Mouse (Mus musculus) CH12.LX (cell line): ENCODE measurements at regions not wholly inside any gene's neighbourhood (a gene's known extent, or its start where the extent isn't known, plus 50 kb on each side); places are given as distances from the start of the nearest gene placed in this dataset.

Source experiments
- DNase-seq: peaks from one replicate; pipeline ENCODE4 v3.0.0-alpha.2; 2013; ENCODE audit errors: extremely low read depth
- H3K27ac ChIP-seq: 2 replicates; pipeline ENCODE4 v1.5.1; 2012; ENCODE audit warnings: low read depth, mild to moderate bottlenecking, control low read depth, moderate library complexity; ENCODE audit not compliant: insufficient read depth
- H3K27me3 ChIP-seq: replicated peaks from 2 replicates; pipeline ENCODE3; 2012; ENCODE audit warnings: inconsistent platforms
- H3K36me3 ChIP-seq, 2 experiments: replicated peaks in 1 of 2; 2 replicates each; pipeline versions ENCODE3 to v1.6.1; 2012; ENCODE audit warnings: inconsistent platforms in 1 of 2, low read length in 1 of 2, mild to moderate bottlenecking in 1 of 2, mixed read lengths in 1 of 2, moderate library complexity in 1 of 2; ENCODE audit not compliant: control insufficient read depth in 1 of 2, insufficient read depth in 1 of 2
- H3K4me1 ChIP-seq, 2 experiments: 2 replicates each; pipeline ENCODE4 v1.6.1; 2012; ENCODE audit warnings: inconsistent platforms in 1 of 2, moderate library complexity in 1 of 2; ENCODE audit not compliant: insufficient read depth in 2 of 2, control insufficient read depth in 1 of 2
- H3K4me2 ChIP-seq: 2 replicates; pipeline ENCODE4 v1.6.1; 2012; ENCODE audit warnings: low read depth, mild to moderate bottlenecking, control low read depth; ENCODE audit not compliant: poor library complexity, insufficient read depth, severe bottlenecking
- H3K4me3 ChIP-seq, 3 experiments: fragments of 150-350 bp in 1 of 3; sonication (generic) in 1 of 3; replicated peaks in 1 of 3; 2 replicates each; pipeline versions ENCODE3 to v1.5.1; 2011 to 2012; ENCODE audit warnings: low read depth in 2 of 3, low read length in 2 of 3, mild to moderate bottlenecking in 2 of 3, moderate library complexity in 2 of 3, control low read depth in 1 of 3, improper control_type of control experiment in 1 of 3, inconsistent platforms in 1 of 3, mixed read lengths in 1 of 3; ENCODE audit not compliant: poor library complexity in 1 of 3
- H3K79me2 ChIP-seq: replicated peaks from 2 replicates; pipeline ENCODE4 v1.6.1; 2012; ENCODE audit warnings: mild to moderate bottlenecking, moderate library complexity; ENCODE audit not compliant: control insufficient read depth, poor library complexity, insufficient read depth, severe bottlenecking; ENCODE audit errors: extremely low read depth
- H3K9ac ChIP-seq: 2 replicates; pipeline ENCODE4 v1.6.1; 2012; ENCODE audit warnings: low read depth, mild to moderate bottlenecking, control low read depth, moderate library complexity; ENCODE audit not compliant: insufficient read depth
- H3K9me3 ChIP-seq: replicated peaks from 2 replicates; pipeline ENCODE3; 2012; ENCODE audit warnings: low read length, inconsistent platforms, mixed read lengths
- BHLHE40 ChIP-seq: IDR thresholded peaks from 2 replicates; pipeline ENCODE4 v1.6.1; 2011; ENCODE audit warnings: mild to moderate bottlenecking, low read depth, low read length, improper control_type of control experiment
- CTCF ChIP-seq, 2 experiments: IDR thresholded peaks in 1 of 2; conservative IDR thresholded peaks in 1 of 2; 2 replicates each; pipeline ENCODE4 v1.5.1; 2011 to 2012; ENCODE audit warnings: low read depth in 2 of 2, low read length in 2 of 2, improper control_type of control experiment in 1 of 2, inconsistent platforms in 1 of 2, mild to moderate bottlenecking in 1 of 2, moderate library complexity in 1 of 2
- ETS1 ChIP-seq: conservative IDR thresholded peaks from 2 replicates; pipeline ENCODE4 v1.6.1; 2012; ENCODE audit warnings: low read depth, mild to moderate bottlenecking, inconsistent platforms, low read length, improper control_type of control experiment, moderate library complexity
- GABPA ChIP-seq: IDR thresholded peaks from 2 replicates; pipeline ENCODE4 v1.6.1; 2012; ENCODE audit warnings: low read depth, low read length, improper control_type of control experiment, inconsistent platforms; ENCODE audit not compliant: insufficient replicate concordance
- HCFC1 ChIP-seq: IDR thresholded peaks from 2 replicates; pipeline ENCODE4 v1.6.1; 2012; ENCODE audit warnings: low read depth, mild to moderate bottlenecking, inconsistent platforms, low read length, improper control_type of control experiment
- IRF4 ChIP-seq: IDR thresholded peaks from 2 replicates; pipeline ENCODE4 v1.6.1; 2014; ENCODE audit warnings: low read depth, mild to moderate bottlenecking, inconsistent platforms, low read length, improper control_type of control experiment
- JUN ChIP-seq: IDR thresholded peaks from 2 replicates; pipeline ENCODE4 v1.6.1; 2011; ENCODE audit warnings: low read depth, mild to moderate bottlenecking, low read length, improper control_type of control experiment, moderate library complexity; ENCODE audit not compliant: insufficient read depth
- KAT2A ChIP-seq: IDR thresholded peaks from 2 replicates; pipeline ENCODE4 v1.6.1; 2012; ENCODE audit warnings: low read length, improper control_type of control experiment, inconsistent platforms; ENCODE audit not compliant: insufficient replicate concordance
- MAFK ChIP-seq: IDR thresholded peaks from 2 replicates; pipeline ENCODE4 v1.6.1; 2011; ENCODE audit warnings: low read length, improper control_type of control experiment; ENCODE audit not compliant: insufficient replicate concordance
- MXI1 ChIP-seq: IDR thresholded peaks from 2 replicates; pipeline ENCODE4 v1.6.1; 2011; ENCODE audit warnings: mild to moderate bottlenecking, low read depth, low read length, improper control_type of control experiment
- MYC ChIP-seq: IDR thresholded peaks from 2 replicates; pipeline ENCODE4 v1.6.1; 2011; ENCODE audit warnings: low read depth, mild to moderate bottlenecking, improper control_type of control experiment, low read length
- NRF1 ChIP-seq: IDR thresholded peaks from 2 replicates; pipeline ENCODE4 v1.6.1; 2014; ENCODE audit warnings: low read depth, mild to moderate bottlenecking, inconsistent platforms, low read length, improper control_type of control experiment, moderate library complexity
- PAX5 ChIP-seq: IDR thresholded peaks from 2 replicates; pipeline ENCODE4 v1.6.1; 2012; ENCODE audit warnings: low read length, inconsistent platforms, mixed read lengths
- POLR2A ChIP-seq: IDR thresholded peaks from 2 replicates; pipeline ENCODE4 v1.6.1; 2011; ENCODE audit warnings: low read depth, mild to moderate bottlenecking, improper control_type of control experiment, low read length
- POLR2AphosphoS2 ChIP-seq: IDR thresholded peaks from 2 replicates; pipeline ENCODE4 v1.6.1; 2011; ENCODE audit warnings: low read depth, low read length, improper control_type of control experiment
- RAD21 ChIP-seq: IDR thresholded peaks from 2 replicates; pipeline ENCODE4 v1.6.1; 2011; ENCODE audit warnings: low read depth, mild to moderate bottlenecking, low read length, improper control_type of control experiment, moderate library complexity
- RCOR1 ChIP-seq: conservative IDR thresholded peaks from 2 replicates; pipeline ENCODE4 v1.6.1; 2012; ENCODE audit warnings: low read depth, mild to moderate bottlenecking, inconsistent platforms, low read length, improper control_type of control experiment
- SMC3 ChIP-seq: IDR thresholded peaks from 2 replicates; pipeline ENCODE4 v1.6.1; 2011; ENCODE audit warnings: low read depth, low read length, improper control_type of control experiment
- TCF12 ChIP-seq: IDR thresholded peaks from 2 replicates; pipeline ENCODE4 v1.6.1; 2014; ENCODE audit warnings: low read depth, mild to moderate bottlenecking, inconsistent platforms, low read length, improper control_type of control experiment
- UBTF ChIP-seq: IDR thresholded peaks from 2 replicates; pipeline ENCODE4 v1.6.1; 2012; ENCODE audit warnings: low read depth, mild to moderate bottlenecking, inconsistent platforms, low read length, improper control_type of control experiment, moderate library complexity
- USF1 ChIP-seq: IDR thresholded peaks from 2 replicates; pipeline ENCODE4 v1.6.1; 2014; ENCODE audit warnings: low read depth, mild to moderate bottlenecking, inconsistent platforms, low read length, improper control_type of control experiment
- ZC3H11A ChIP-seq: IDR thresholded peaks from 2 replicates; pipeline ENCODE4 v1.6.1; 2012; ENCODE audit warnings: low read depth, mild to moderate bottlenecking, inconsistent platforms, low read length, improper control_type of control experiment
- ZKSCAN1 ChIP-seq: IDR thresholded peaks from 2 replicates; pipeline ENCODE4 v1.6.1; 2012; ENCODE audit warnings: low read depth, inconsistent platforms, low read length, improper control_type of control experiment, borderline replicate concordance
- ZNF384 ChIP-seq: IDR thresholded peaks from 2 replicates; pipeline ENCODE4 v1.6.1; 2012; ENCODE audit warnings: low read depth, low read length, improper control_type of control experiment, inconsistent platforms
- dilution Hi-C: fragments of 300-500 bp; cut with MboI; formaldehyde crosslinking; loops from 2 replicates; pipeline ENCODE4 v1.14.3; 2020; ENCODE audit warnings: low sequenced_read_pairs; ENCODE audit not compliant: extremely low pct_unique_long_range_greater_than_20kb, extremely low pct_ligation_motif_present
- in situ Hi-C: fragments of 300-500 bp; cut with MboI; formaldehyde crosslinking; loops from 3 replicates; pipeline ENCODE4 v1.14.3; 2019; ENCODE audit warnings: low sequenced_read_pairs, low pct_ligation_motif_present, low pct_unique_long_range_greater_than_20kb, mixed read lengths

DNA sequence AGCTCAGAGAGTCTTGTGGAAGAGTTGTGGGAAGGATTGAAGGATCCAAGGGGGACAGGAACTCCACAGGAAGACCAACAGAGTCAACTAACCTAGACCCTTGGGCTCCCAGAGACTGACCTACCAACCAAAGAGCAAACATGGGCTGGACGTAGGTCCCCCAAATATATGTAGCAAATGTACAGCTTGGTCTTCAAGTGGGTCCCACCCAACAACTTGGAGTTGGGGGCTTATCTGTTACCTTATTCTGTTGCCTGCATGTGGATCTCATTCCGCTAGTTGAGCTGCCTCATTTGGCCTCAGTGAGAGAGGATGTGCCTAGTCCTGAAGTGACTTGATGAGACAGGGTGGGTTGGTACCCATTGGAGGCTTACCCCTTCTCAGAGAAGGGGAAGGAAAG lies 371.1 kb upstream of the Gm10131 start:
- H3K9me3 ChIP-seq: no peaks in the 10 kb centered on the region
- H3K4me1 ChIP-seq: 0 out of 4 replicates have a peak, but pooled peaks cover 0 to 3% of the 10 kb centered on the region in 2 experiments
- H3K4me2 ChIP-seq: no peak overlapping the region
- no peaks in the 10 kb centered on the region for H3K27me3 ChIP-seq
- no peaks in the 10 kb centered on the region for H3K36me3 ChIP-seq
- TF ChIP-seq RAD21 (no peak), HCFC1 (no peak), MXI1 (no peak), POLR2AphosphoS2 (no peak), JUN (no peak), RCOR1 (no peak), BHLHE40 (no peak), ZC3H11A (no peak), UBTF (no peak), MYC (no peak), TCF12 (no peak)
- dilution Hi-C loops (no loop called here), in situ Hi-C loops (loop anchor here (5.0 to 10.0 kb wide), 3 partner anchors 245 to 335 kb away; no protein-coding TSS in a partner anchor)
- H3K9ac ChIP-seq: no peak overlapping the region
- no peak overlapping the region for H3K27ac ChIP-seq
- H3K4me3 ChIP-seq: no peak overlapping the region
- H3K79me2 ChIP-seq: no peaks in the 10 kb centered on the region
- DNase-seq: no peak

DNA sequence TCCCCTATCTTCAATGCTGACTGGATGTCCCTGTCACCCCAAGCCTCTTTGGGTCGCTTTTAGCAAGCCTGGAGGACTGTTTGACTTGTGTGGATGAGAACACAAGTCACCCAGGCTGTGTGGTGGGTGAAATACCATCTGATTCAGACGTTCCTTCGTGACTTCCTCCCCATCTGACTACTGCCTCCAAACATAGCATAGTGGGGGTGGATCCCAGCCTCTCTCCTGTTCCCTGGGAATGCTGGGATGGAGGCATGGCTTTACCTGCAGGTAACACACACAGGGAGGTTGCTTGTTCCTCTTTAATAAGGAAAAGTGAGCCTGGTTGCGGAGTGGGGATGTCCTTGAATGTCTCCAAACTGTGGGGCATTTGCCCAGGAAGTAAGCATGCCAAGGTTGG lies 369.0 kb upstream of the Gm10131 start:
- Histone ChIP-seq H3K9ac (no peak overlapping the region), H3K9me3 (no peaks in the 10 kb centered on the region), H3K36me3 (no peaks in the 10 kb centered on the region), H3K4me1 (0 out of 4 replicates have a peak, but pooled peaks cover 0 to 3% of the 10 kb centered on the region in 2 experiments), H3K27me3 (no peaks in the 10 kb centered on the region), H3K27ac (no peak overlapping the region), H3K79me2 (no peaks in the 10 kb centered on the region), H3K4me2 (no peak overlapping the region), H3K4me3 (no peak overlapping the region)
- in situ Hi-C loops: loop anchor here (5.0 to 10.0 kb wide), 3 partner anchors 247 to 337 kb away; no protein-coding TSS in a partner anchor
- DNase-seq: no peak
- dilution Hi-C loops: no loop called here
- no peak for TF ChIP-seq MYC
- no peak for TF ChIP-seq POLR2AphosphoS2
- TF ChIP-seq, all 38 proteins: peak for 0

GRCm38 (mm10) chr8:34478891-34479290 lies 367.4 kb upstream of the Gm10131 start:
- no peak for DNase-seq
- no peaks in the 10 kb centered on the region for H3K79me2 ChIP-seq
- H3K27me3 ChIP-seq: no peaks in the 10 kb centered on the region
- no peak overlapping the region for H3K4me3 ChIP-seq
- in situ Hi-C loops: no loop called here
- H3K4me1 ChIP-seq: no peaks in the 10 kb centered on the region
- TF ChIP-seq POLR2A (no peak), SMC3 (no peak), MAFK (no peak), USF1 (no peak), ZNF384 (no peak), ETS1 (no peak), KAT2A (no peak), JUN (no peak), UBTF (no peak), IRF4 (no peak), ZKSCAN1 (no peak), MYC (no peak), NRF1 (no peak), POLR2AphosphoS2 (no peak), HCFC1 (no peak), GABPA (no peak), PAX5 (no peak), CTCF (conservative IDR thresholded peaks at IDR 0.05 in 1 of 2, IDR thresholded peaks at IDR 0.05 in 1 of 2; ENCODE audit: low read depth in 2 of 2, low read length in 2 of 2) (no peak), RCOR1 (no peak)
- no peaks in the 10 kb centered on the region for H3K36me3 ChIP-seq
- H3K27ac ChIP-seq: no peak overlapping the region
- no peak overlapping the region for H3K4me2 ChIP-seq
- no peak overlapping the region for H3K9ac ChIP-seq
- no peaks in the 10 kb centered on the region for H3K9me3 ChIP-seq
- dilution Hi-C loops: no loop called here
